Mouse (Mus musculus) erythroblast, embryonic 14.5 days (primary cell): ENCODE measurements around the gene Pde4b.

Experiments used
- GATA1 ChIP-seq: IDR thresholded peaks from 2 replicates; pipeline ENCODE4 v1.6.1; 2012; ENCODE audit warnings: low read length, inconsistent platforms, mixed read lengths
- TAL1 ChIP-seq: IDR thresholded peaks from 3 replicates; pipeline ENCODE4 v1.6.1; 2012; ENCODE audit warnings: low read length, inconsistent platforms, mixed read lengths

DNA sequence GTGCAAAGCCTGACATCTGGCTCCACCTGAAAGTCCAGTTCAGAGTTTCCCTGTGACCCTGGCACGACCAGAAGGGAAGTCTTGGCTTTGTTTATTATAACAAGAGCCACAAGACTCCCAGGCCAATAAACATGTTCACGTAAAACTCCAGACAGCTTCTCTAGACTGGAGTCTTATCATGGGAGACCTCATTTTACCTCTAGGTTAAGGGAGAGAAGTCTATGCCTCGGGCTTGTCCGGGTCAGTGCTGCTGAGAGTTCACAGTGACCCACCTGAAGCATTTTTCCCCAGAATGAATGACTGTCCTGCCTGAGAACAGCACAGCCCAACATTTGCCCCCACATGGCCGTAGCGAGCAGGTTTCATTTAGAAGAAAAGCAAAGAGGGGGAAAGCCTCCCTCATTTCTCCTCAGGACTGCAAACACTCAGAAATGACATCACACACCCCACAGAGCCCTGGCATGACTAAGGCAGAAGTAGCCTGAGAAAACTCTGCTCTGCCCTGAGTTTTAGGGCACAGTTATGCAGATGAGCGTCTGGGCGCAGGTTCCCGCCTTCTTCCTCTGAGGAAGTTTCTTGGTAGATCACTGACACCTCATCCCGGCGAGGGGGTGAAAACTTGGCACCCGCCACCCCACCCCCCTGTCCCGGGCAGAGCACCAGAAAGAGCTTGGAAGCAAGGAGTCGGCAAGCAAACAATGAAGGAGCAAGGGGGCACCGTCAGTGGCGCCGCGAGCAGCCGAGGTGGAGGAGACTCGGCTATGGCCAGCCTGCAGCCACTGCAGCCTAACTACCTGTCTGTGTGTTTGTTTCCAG, 482.8 kb downstream of the Pde4b start:
- no peak for TF ChIP-seq TAL1
- no peak for TF ChIP-seq GATA1
